Mouse (Mus musculus) erythroblast, embryonic 14.5 days (primary cell): ENCODE data around the gene Tnxb.

Source experiments
- GATA1 ChIP-seq: IDR thresholded peaks from 2 replicates; pipeline ENCODE4 v1.6.1; 2012; ENCODE audit warnings: low read length, inconsistent platforms, mixed read lengths
- TAL1 ChIP-seq: IDR thresholded peaks from 3 replicates; pipeline ENCODE4 v1.6.1; 2012; ENCODE audit warnings: low read length, inconsistent platforms, mixed read lengths

GRCm38 (mm10) chr17:34743719-34744118 lies 73.4 kb downstream of the Tnxb start, which contains the start of gene C4b:
- TF ChIP-seq TAL1 (no peak), GATA1 (no peak)
